Mouse (Mus musculus) ES-E14 (cell line): ENCODE data around the gene Ddx28.

ENCODE experiments used
- HCFC1 ChIP-seq: IDR thresholded peaks from 2 replicates; pipeline ENCODE4 v1.6.1; 2012; ENCODE audit warnings: low read length, inconsistent platforms, borderline replicate concordance; ENCODE audit not compliant: insufficient read depth
- ZNF384 ChIP-seq: IDR thresholded peaks from 2 replicates; pipeline ENCODE4 v1.6.1; 2012; ENCODE audit warnings: low read depth, low read length, inconsistent platforms

DNA sequence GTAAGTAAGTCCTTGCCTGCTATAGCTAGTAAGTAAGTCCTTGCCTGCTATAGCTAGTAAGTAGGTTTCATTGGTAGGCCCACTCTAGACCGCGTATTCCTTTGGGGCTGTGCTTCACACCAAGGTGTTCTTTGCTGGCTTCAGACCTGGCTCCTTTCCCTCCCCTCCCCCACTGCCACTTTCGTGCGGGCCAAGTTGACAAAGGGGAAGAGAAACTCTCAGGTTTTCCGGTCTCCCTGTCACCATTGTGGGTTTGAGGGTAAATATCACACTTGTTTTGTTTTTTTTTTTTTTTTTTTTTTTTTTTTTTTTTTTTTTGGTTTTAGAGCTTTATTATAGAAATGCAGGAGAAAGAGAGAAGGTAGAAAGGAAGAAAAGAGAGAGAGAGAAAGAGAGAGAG is 19.2 kb downstream of the Ddx28 start:
- TF ChIP-seq ZNF384 (no peak; the same call in 1 of the 2 replicates), HCFC1 (no peak)
